Mouse (Mus musculus) neutrophil, adult 5-6 weeks (primary cell): Measurements from ENCODE around the gene Cmtm6. TPM values are rescaled to one million over a fixed set of nuclear protein-coding genes. Genes with fewer than 3 reads are reported as not detected.
"Not testable (repeated sequence)": the region's sequence is repeated elsewhere in the genome, so short reads cannot be mapped to it uniquely, and the experiment has no call there.

Source experiments
- ATAC-seq: fragments of 151-379, 151-347 bp; 2 replicates; pipeline ENCODE4 v1.8.0; 2017; ENCODE audit warnings: mild to moderate bottlenecking, moderate TSS enrichment; ENCODE audit not compliant: insufficient number of reproducible peaks, poor library complexity, low FRiP score, severe bottlenecking; ENCODE audit errors: extremely low read depth
- total RNA-seq: library from RNA; stranded (forward); fragments of 200-1000 nt; gene quantifications from 2 replicates; pipeline ENCODE4 v1.2.3, GENCODE M21; 2017

Cmtm6 gene
- 301 and 316 TPM in 2 replicates for total RNA-seq

- ATAC-seq: peak; percentile 93
Measured at GRCm38 (mm10) chr9:114731011-114731755, at the start of gene Cmtm6. Gene Cmtm6 (plus strand): TSS chr9:114731116.

GRCm38 (mm10) chr9:114682193-114682592 lies 48.7 kb upstream of the Cmtm6 start:
- ATAC-seq: no peak

GRCm38 (mm10) chr9:114686245-114686644 lies 44.7 kb upstream of the Cmtm6 start:
- no peak for ATAC-seq

- ATAC-seq: no peak
Measured at GRCm38 (mm10) chr9:114687639-114688038, 43.3 kb upstream of the Cmtm6 start.

GRCm38 (mm10) chr9:114688252-114688952 lies 42.5 kb upstream of the Cmtm6 start, which contains the start of gene Dync1li1:
Gene Dync1li1 (plus strand): TSS chr9:114688790.
- ATAC-seq: peak; percentile 89

GRCm38 (mm10) chr9:114688953-114689407 lies 41.9 kb upstream of the Cmtm6 start:
- 0 out of 2 replicates have a peak, but pooled peaks have one; percentile 26 for ATAC-seq

GRCm38 (mm10) chr9:114690119-114690601 lies 40.8 kb upstream of the Cmtm6 start:
- no peak for ATAC-seq

- ATAC-seq: no peak
Measured at GRCm38 (mm10) chr9:114691112-114691511, 39.8 kb upstream of the Cmtm6 start.

GRCm38 (mm10) chr9:114695662-114696061 lies 35.3 kb upstream of the Cmtm6 start:
- not testable (repeated sequence) for ATAC-seq

GRCm38 (mm10) chr9:114697072-114697471 lies 33.8 kb upstream of the Cmtm6 start:
- no peak for ATAC-seq

- ATAC-seq: no peak
Measured at GRCm38 (mm10) chr9:114697926-114698325, 33.0 kb upstream of the Cmtm6 start.

- ATAC-seq: no peak
Measured at GRCm38 (mm10) chr9:114699262-114699661, 31.7 kb upstream of the Cmtm6 start.

- ATAC-seq: no peak
Measured at GRCm38 (mm10) chr9:114699882-114700665, 30.8 kb upstream of the Cmtm6 start.

- no peak for ATAC-seq
Measured at GRCm38 (mm10) chr9:114701031-114701430, 29.9 kb upstream of the Cmtm6 start.

GRCm38 (mm10) chr9:114701921-114702320 lies 29.0 kb upstream of the Cmtm6 start:
- no peak for ATAC-seq

GRCm38 (mm10) chr9:114707805-114708204 lies 23.1 kb upstream of the Cmtm6 start:
- no peak for ATAC-seq

- ATAC-seq: peak; percentile 76
Measured at GRCm38 (mm10) chr9:114710345-114710744, 20.6 kb upstream of the Cmtm6 start.

GRCm38 (mm10) chr9:114713481-114713880 lies 17.4 kb upstream of the Cmtm6 start:
- no peak for ATAC-seq

- ATAC-seq: no peak
Measured at GRCm38 (mm10) chr9:114716677-114717331, 14.1 kb upstream of the Cmtm6 start.
